ENCODE assay signal across 22 mouse cellular contexts in genomic region chr7:125217630-125218029, GRCm38 (mm10).
DNase-seq lines count a peak whose midpoint lies in the region; ATAC-seq lines count a peak whose summit lies in the region.
"Had no signal": no experiment of that assay in that cellular context is flagged by ENCODE, and none has a peak within 500 bp of the region (broad histone marks: within the 10 kb centered on the region; RNA-seq: fewer than 3 reads in every experiment).

No protein-coding gene starts in this region.

- H3K27ac ChIP-seq in embryonic facial prominence, embryonic 10.5 days (replicated peaks): no peak overlapping the region
- H3K27ac ChIP-seq in embryonic facial prominence, embryonic 11.5 days (replicated peaks; ENCODE audit: low read depth, low read length): no peak overlapping the region
- 0 out of 2 replicates have a peak overlapping the region, but pooled peaks have one; percentile 16 for H3K27ac ChIP-seq in embryonic facial prominence, embryonic 13.5 days
- H3K27ac ChIP-seq: embryonic facial prominence, embryonic 15.5 days; forebrain, embryonic 10.5 days; forebrain, embryonic 13.5 days; forebrain, embryonic 15.5 days had no signal

- no peak overlapping the region for H3K4me3 ChIP-seq in embryonic facial prominence, embryonic 10.5 days
- no peak overlapping the region for H3K4me3 ChIP-seq in embryonic facial prominence, embryonic 11.5 days (ENCODE audit: low read depth, low read length)
- no peak overlapping the region for H3K4me3 ChIP-seq in embryonic facial prominence, embryonic 13.5 days
- H3K4me3 ChIP-seq: embryonic facial prominence, embryonic 15.5 days; erythroblast, embryonic 14.5 days; forebrain, embryonic 10.5 days; forebrain, embryonic 13.5 days; forebrain, embryonic 15.5 days had no signal

- peak; percentile 57; the same call in 1 of the 2 replicates for ATAC-seq in embryonic facial prominence, embryonic 11.5 days (replicated peaks; ENCODE audit: insufficient number of reproducible peaks, low FRiP score, low TSS enrichment, low read depth)
- no peak for ATAC-seq in embryonic facial prominence, embryonic 13.5 days (ENCODE audit: insufficient number of reproducible peaks, insufficient read depth, low FRiP score, low TSS enrichment, low read depth)
- ATAC-seq: forebrain, embryonic 13.5 days; forebrain, embryonic 15.5 days; forebrain, postnatal 0 days had no signal

- H3K4me2 ChIP-seq in embryonic facial prominence, embryonic 11.5 days (ENCODE audit: low read depth, low read length): no peak overlapping the region
- H3K4me2 ChIP-seq in embryonic facial prominence, embryonic 13.5 days: no peak overlapping the region
- H3K4me2 ChIP-seq: embryonic facial prominence, embryonic 15.5 days; forebrain, embryonic 13.5 days; forebrain, embryonic 15.5 days had no signal

- no peak overlapping the region for H3K9ac ChIP-seq in embryonic facial prominence, embryonic 11.5 days (replicated peaks; ENCODE audit: low read length)
- no peak overlapping the region for H3K9ac ChIP-seq in embryonic facial prominence, embryonic 13.5 days
- H3K9ac ChIP-seq: embryonic facial prominence, embryonic 15.5 days; forebrain, embryonic 13.5 days; forebrain, embryonic 15.5 days; forebrain, postnatal 0 days had no signal

- H3K9me3 ChIP-seq in embryonic facial prominence, embryonic 10.5 days: no peaks in the 10 kb centered on the region
- no peaks in the 10 kb centered on the region for H3K9me3 ChIP-seq in embryonic facial prominence, embryonic 11.5 days (replicated peaks; ENCODE audit: control insufficient read depth, low read length)
- no peaks in the 10 kb centered on the region for H3K9me3 ChIP-seq in embryonic facial prominence, embryonic 13.5 days
- H3K9me3 ChIP-seq: embryonic facial prominence, embryonic 15.5 days; forebrain, embryonic 10.5 days; forebrain, embryonic 13.5 days; forebrain, embryonic 15.5 days had no signal

- peaks cover 15% of the 10 kb centered on the region for H3K4me1 ChIP-seq in embryonic facial prominence, embryonic 10.5 days
- H3K4me1 ChIP-seq in embryonic facial prominence, embryonic 11.5 days (ENCODE audit: control insufficient read depth, insufficient read depth, low read length): no peaks in the 10 kb centered on the region
- peaks cover 14% of the 10 kb centered on the region for H3K4me1 ChIP-seq in embryonic facial prominence, embryonic 13.5 days
- H3K4me1 ChIP-seq: forebrain, embryonic 13.5 days; forebrain, embryonic 15.5 days had no signal

- DNase-seq in embryo, embryonic 11 days: peak; percentile 11
- DNase-seq in embryo, embryonic 10 days (ENCODE audit: low spot score): no peak
- DNase-seq in embryonic facial prominence, embryonic 10.5 days (ENCODE audit: low spot score): peak; percentile 11
- DNase-seq in embryonic facial prominence, embryonic 11.5 days (ENCODE audit: low spot score): peak; percentile 55
- DNase-seq in yolk sac, embryonic 10.5 days (ENCODE audit: low spot score): no peak
- no peak for DNase-seq in urinary bladder, postnatal 36 days (ENCODE audit: low spot score in 2 of 2)
- no peak for DNase-seq in layer of hippocampus, postnatal 10 days (ENCODE audit: low spot score in 2 of 2)
- DNase-seq: adrenal gland, adult 2 months; adrenal gland, postnatal 10 days; adrenal gland, postnatal 25 days; cerebellum, adult 11 months; cerebellum, adult 18-20 months; cerebellum, adult 8-10 months; cerebellum, adult 9-11 months; cerebellum, postnatal 36 days; forebrain, postnatal 0 days had no signal

- H3K27me3 ChIP-seq in embryonic facial prominence, embryonic 10.5 days (replicated peaks; ENCODE audit: low read depth, poor library complexity, severe bottlenecking): no peaks in the 10 kb centered on the region
- no peaks in the 10 kb centered on the region for H3K27me3 ChIP-seq in embryonic facial prominence, embryonic 11.5 days (ENCODE audit: control insufficient read depth, insufficient read depth, low read length)
- H3K27me3 ChIP-seq in embryonic facial prominence, embryonic 13.5 days: no peaks in the 10 kb centered on the region
- H3K27me3 ChIP-seq: embryonic facial prominence, embryonic 15.5 days; forebrain, embryonic 13.5 days; forebrain, embryonic 15.5 days had no signal

- WGBS in embryonic facial prominence, embryonic 10.5 days: 87% methylated on average over 4 of the region's 4 CpGs
- WGBS in embryonic facial prominence, embryonic 11.5 days: 69% methylated on average over 4 of the region's 4 CpGs
- 59% methylated on average over 4 of the region's 4 CpGs for WGBS in embryonic facial prominence, embryonic 13.5 days

- H3K36me3 ChIP-seq in embryonic facial prominence, embryonic 10.5 days (replicated peaks): no peaks in the 10 kb centered on the region
- H3K36me3 ChIP-seq in embryonic facial prominence, embryonic 11.5 days (replicated peaks; ENCODE audit: control insufficient read depth, insufficient read depth, low read depth, low read length): no peaks in the 10 kb centered on the region
- H3K36me3 ChIP-seq in embryonic facial prominence, embryonic 13.5 days: no peaks in the 10 kb centered on the region
- H3K36me3 ChIP-seq: embryonic facial prominence, embryonic 15.5 days; forebrain, embryonic 10.5 days; forebrain, embryonic 15.5 days had no signal

Comparison
In these comparisons a context has a peak if more than half of its experiments do, and no peak if none do; other contexts are left out.
1. DNase-seq: peak in embryo, embryonic 11 days (single experiment), embryonic facial prominence, embryonic 10.5 days (single experiment) and embryonic facial prominence, embryonic 11.5 days (single experiment); none in embryo, embryonic 10 days (single experiment), yolk sac, embryonic 10.5 days (single experiment), urinary bladder, postnatal 36 days (0 of 2) and layer of hippocampus, postnatal 10 days (0 of 2).